Comparison of ENCODE assay signal across 16 mouse cellular contexts in the genomic region with DNA sequence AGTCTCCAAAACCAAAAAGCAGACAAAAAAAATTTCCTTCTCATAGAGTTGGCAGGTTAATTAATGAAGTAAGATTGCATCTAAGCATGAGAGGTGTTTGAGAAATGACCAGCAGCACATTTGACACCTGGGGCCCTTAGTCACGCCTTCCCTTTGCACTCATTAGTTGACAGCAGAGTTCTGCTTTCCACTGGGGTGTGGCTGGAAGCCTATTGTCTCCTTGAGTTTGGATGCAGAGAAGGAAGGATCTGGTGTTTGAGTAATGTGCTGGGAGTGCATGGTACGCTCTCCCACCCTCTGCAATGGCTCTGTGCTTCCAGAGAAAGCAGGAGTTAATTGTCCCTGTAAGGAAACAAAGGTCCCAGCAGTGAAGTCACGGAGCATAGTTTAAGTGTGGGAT.
"Had no signal": no experiment of that assay in that cellular context is flagged by ENCODE, and none has a peak within 500 bp of the region (broad histone marks: within the 10 kb centered on the region; RNA-seq: fewer than 3 reads in every experiment).

No protein-coding gene starts in this region.

- H3K4me2 ChIP-seq: liver, embryonic 11.5 days; liver, embryonic 15.5 days; lung, embryonic 14.5 days; midbrain, embryonic 11.5 days; midbrain, embryonic 15.5 days; neural tube, embryonic 12.5 days had no signal

- H3K9me3 ChIP-seq: limb, embryonic 10.5 days; liver, embryonic 15.5 days; megakaryocyte, embryonic 14.5 days; midbrain, embryonic 15.5 days; neural tube, embryonic 12.5 days had no signal

- H3K27me3 ChIP-seq: megakaryocyte, embryonic 14.5 days; midbrain, embryonic 15.5 days; neural tube, embryonic 12.5 days had no signal

- DNase-seq: kidney, postnatal 14 days; lung, embryonic 14.5 days; lung, postnatal 14 days; retina, postnatal 1 day; right cerebral cortex, postnatal 4 days; spleen, adult 18-20 months; thymus, adult 18-20 months; thymus, postnatal 14 days had no signal

- H3K36me3 ChIP-seq: liver, embryonic 15.5 days; midbrain, embryonic 15.5 days had no signal

- H3K4me3 ChIP-seq: limb, embryonic 10.5 days; liver, embryonic 15.5 days; midbrain, embryonic 15.5 days; neural tube, embryonic 12.5 days had no signal

- H3K9ac ChIP-seq: liver, embryonic 15.5 days; lung, embryonic 14.5 days; midbrain, embryonic 15.5 days; neural tube, embryonic 12.5 days had no signal

- H3K27ac ChIP-seq: limb, embryonic 10.5 days; liver, embryonic 15.5 days; macrophage; midbrain, embryonic 15.5 days; neural tube, embryonic 12.5 days had no signal

- ATAC-seq: midbrain, embryonic 15.5 days had no signal
